Mouse (Mus musculus): ENCODE measurements around the gene Rsph10b. TPM values are rescaled to one million over a fixed set of nuclear protein-coding genes. Genes with fewer than 3 reads are reported as not detected.

Gene Rsph10b
- polyA plus RNA-seq, 1 experiment: not detected

Other genes starting within 250 kb of the Rsph10b start
- gene Usp42, start 200.8 kb upstream of the Rsph10b start, polyA plus RNA-seq (2012; ENCODE audit: insufficient read depth, insufficient read length, missing spikeins): 2.9 and 6.6 TPM in 2 replicates
- gene Eif2ak1, start 115.2 kb upstream of the Rsph10b start, polyA plus RNA-seq (2012; ENCODE audit: insufficient read depth, insufficient read length, missing spikeins): 20.0 and 20.1 TPM in 2 replicates
- not detected in 2 replicates for gene Ankrd61, start 35.4 kb upstream of the Rsph10b start, polyA plus RNA-seq (2012; ENCODE audit: insufficient read depth, insufficient read length, missing spikeins)
- gene Aimp2, start 23.2 kb upstream of the Rsph10b start, polyA plus RNA-seq (2012; ENCODE audit: insufficient read depth, insufficient read length, missing spikeins): 17.7 and 21.1 TPM in 2 replicates
- gene Pms2, start 23.1 kb upstream of the Rsph10b start, polyA plus RNA-seq (2012; ENCODE audit: insufficient read depth, insufficient read length, missing spikeins): 2.9 and 3.0 TPM in 2 replicates
- gene Gm42421, start 4.9 kb upstream of the Rsph10b start, polyA plus RNA-seq (2012; ENCODE audit: insufficient read depth, insufficient read length, missing spikeins): not detected in 2 replicates
- gene Ccz1, start 81.8 kb downstream of the Rsph10b start, polyA plus RNA-seq (2012; ENCODE audit: insufficient read depth, insufficient read length, missing spikeins): 44.3 and 48.2 TPM in 2 replicates
- not detected in 2 replicates for gene Ocm, start 93.6 kb downstream of the Rsph10b start, polyA plus RNA-seq (2012; ENCODE audit: insufficient read depth, insufficient read length, missing spikeins)
- gene Lmtk2, start 167.4 kb downstream of the Rsph10b start, polyA plus RNA-seq (2012; ENCODE audit: insufficient read depth, insufficient read length, missing spikeins): 18.5 and 18.8 TPM in 2 replicates

Measured in brown adipose tissue, adult 24 weeks (tissue).